Mouse (Mus musculus): Measurements from ENCODE around the gene Mcf2l. TPM values are rescaled to one million over a fixed set of nuclear protein-coding genes. Genes with fewer than 3 reads are reported as not detected.

Mcf2l gene
- polyA plus RNA-seq, 1 experiment from 2014 or later: 16.8 TPM

DNA sequence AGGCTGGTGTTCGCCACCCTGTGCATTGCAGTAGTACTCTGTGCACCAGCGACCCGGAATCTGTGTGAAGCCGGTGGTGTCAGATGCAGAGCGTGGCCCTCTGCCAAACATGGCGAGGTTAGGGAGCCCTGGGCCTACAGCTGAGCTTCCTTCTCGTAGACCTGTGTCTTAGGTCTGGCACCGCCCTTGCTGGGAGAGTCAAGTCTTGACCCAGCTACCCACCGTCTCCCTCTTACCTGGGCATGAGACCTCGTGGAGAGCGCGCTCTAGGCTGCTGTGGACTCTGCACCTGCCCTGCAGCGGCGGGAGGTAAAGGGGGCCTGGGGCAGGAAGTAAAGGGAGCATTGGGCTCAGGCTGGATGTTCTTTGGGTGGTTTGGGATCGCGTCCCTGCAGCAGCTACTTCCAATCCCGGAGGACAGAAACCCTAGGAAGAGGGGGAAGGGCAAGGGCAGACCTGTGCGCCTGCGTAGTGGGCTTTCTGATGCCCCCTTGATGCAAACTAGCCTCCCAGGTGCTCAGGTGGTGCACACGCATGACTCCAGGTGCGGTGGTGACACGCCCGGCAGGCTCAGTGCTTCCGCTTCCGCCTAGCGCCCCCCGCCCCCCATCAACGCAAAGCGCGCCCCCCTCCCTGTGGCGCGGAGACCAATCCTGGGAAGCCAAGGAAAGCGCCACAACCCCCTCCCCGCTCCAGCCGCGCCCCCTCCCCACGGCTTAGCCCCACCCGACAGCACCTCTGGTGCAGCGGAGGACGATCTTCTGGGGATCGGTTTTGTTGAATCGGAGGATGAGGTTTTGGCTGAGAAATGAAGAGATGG lies 41.8 kb downstream of the Mcf2l start:
- peak overlapping the region; percentile 32 for H3K4me3 ChIP-seq (ENCODE audit: low read depth, low read length)
- H3K9me3 ChIP-seq (ENCODE audit: low read length): no peaks in the 10 kb centered on the region
- H3K4me1 ChIP-seq (ENCODE audit: insufficient read depth, low read depth, low read length): no peaks in the 10 kb centered on the region
- H3K4me2 ChIP-seq (replicated peaks; ENCODE audit: low read depth, low read length): peak overlapping the region; percentile 65
- no peak overlapping the region for H3K27ac ChIP-seq (ENCODE audit: low read length)
- peak; percentile 32; the same call in 1 of the 2 replicates for ATAC-seq
- H3K9ac ChIP-seq (replicated peaks; ENCODE audit: low read depth): 0 out of 2 replicates have a peak overlapping the region, but pooled peaks have one; percentile 19
- DNase-seq (ENCODE audit: low spot score): no peak
- no peaks in the 10 kb centered on the region for H3K27me3 ChIP-seq (replicated peaks; ENCODE audit: insufficient read depth, low read length)
- WGBS: 14% methylated on average over 42 of the region's 42 CpGs
- no peaks in the 10 kb centered on the region for H3K36me3 ChIP-seq (ENCODE audit: insufficient read depth, low read length)
- TF ChIP-seq EP300 (IDR thresholded peaks at IDR 0.05) (no peak), CTCF (IDR thresholded peaks at IDR 0.05) (no peak)

DNA sequence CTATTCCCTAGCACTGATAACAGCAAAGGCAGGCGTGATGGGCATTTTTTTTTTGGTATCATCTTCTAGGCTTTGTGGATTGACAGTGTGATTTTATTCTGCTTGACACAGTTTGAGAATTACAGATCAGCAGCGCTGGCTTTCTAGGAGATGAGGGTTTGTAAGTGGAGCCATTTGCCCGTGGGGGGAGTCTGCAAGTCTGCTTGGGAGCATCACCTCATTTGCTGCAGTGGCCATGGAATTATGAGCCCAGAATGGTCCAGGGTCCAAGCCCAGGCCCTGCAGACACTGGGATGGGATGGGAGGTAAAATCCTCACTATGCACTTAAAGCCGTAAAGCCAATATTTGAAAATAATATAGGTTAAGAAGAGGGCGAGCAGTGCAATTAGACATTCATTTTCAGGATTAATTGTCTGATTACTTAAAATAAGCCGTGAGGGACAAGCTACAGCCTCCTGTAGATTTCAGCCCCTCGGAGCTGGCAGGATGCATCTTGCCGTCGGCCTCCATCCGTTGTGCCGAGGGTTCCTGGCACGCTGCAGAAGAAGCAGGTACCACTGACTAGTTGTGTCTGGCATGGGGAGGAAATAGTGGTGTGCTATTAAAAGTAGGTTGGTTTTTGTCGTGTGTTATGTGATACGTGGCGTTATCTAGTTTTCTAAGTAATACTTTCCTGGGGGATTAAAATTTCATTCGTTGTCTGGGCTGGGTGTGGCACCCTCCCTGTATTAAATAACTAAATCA lies 42.7 kb downstream of the Mcf2l start:
- no peaks in the 10 kb centered on the region for H3K9me3 ChIP-seq (ENCODE audit: low read length)
- WGBS: 62% methylated on average over 16 of the region's 16 CpGs
- DNase-seq (ENCODE audit: low spot score) (no peak), ATAC-seq (no peak)
- no peak overlapping the region for H3K4me3 ChIP-seq (ENCODE audit: low read depth, low read length)
- no peaks in the 10 kb centered on the region for H3K27me3 ChIP-seq (replicated peaks; ENCODE audit: insufficient read depth, low read length)
- no peaks in the 10 kb centered on the region for H3K4me1 ChIP-seq (ENCODE audit: insufficient read depth, low read depth, low read length)
- H3K9ac ChIP-seq (replicated peaks; ENCODE audit: low read depth): no peak overlapping the region
- TF ChIP-seq CTCF (IDR thresholded peaks at IDR 0.05): no peak
- TF ChIP-seq EP300 (IDR thresholded peaks at IDR 0.05): no peak
- H3K36me3 ChIP-seq (ENCODE audit: insufficient read depth, low read length): no peaks in the 10 kb centered on the region
- H3K4me2 ChIP-seq (replicated peaks; ENCODE audit: low read depth, low read length): peak overlapping the region; percentile 65; the same call in 1 of the 2 replicates
- H3K27ac ChIP-seq (ENCODE audit: low read length): no peak overlapping the region

DNA sequence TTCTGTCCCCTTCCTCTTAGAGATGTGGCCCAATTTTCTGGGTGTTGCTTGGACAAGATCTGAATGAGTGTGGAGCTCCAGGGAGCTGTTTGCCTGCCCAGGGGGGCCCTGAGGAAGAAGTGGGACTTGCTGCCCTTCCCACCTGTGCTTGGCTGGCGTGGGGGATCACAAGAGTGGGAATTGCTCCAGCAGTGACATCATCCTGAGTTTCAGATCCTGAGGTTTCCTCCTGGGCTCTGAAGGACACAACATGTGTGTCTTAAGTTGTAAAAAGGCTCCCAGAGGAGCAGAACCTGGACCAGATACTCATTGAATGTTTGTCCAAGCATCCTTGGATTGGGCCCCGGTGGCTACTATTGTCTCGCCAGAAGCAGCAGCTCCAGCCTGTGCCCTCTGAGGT lies 43.4 kb downstream of the Mcf2l start:
- no peak for TF ChIP-seq CTCF (IDR thresholded peaks at IDR 0.05)
- no peak for TF ChIP-seq EP300 (IDR thresholded peaks at IDR 0.05)
- DNase-seq (ENCODE audit: low spot score): no peak
- ATAC-seq: no peak
- H3K36me3 ChIP-seq (ENCODE audit: insufficient read depth, low read length): no peaks in the 10 kb centered on the region
- H3K27me3 ChIP-seq (replicated peaks; ENCODE audit: insufficient read depth, low read length): no peaks in the 10 kb centered on the region
- H3K4me2 ChIP-seq (replicated peaks; ENCODE audit: low read depth, low read length): no peak overlapping the region
- no peak overlapping the region for H3K9ac ChIP-seq (replicated peaks; ENCODE audit: low read depth)
- WGBS: 74% methylated on average over 3 of the region's 3 CpGs
- no peaks in the 10 kb centered on the region for H3K9me3 ChIP-seq (ENCODE audit: low read length)
- H3K27ac ChIP-seq (ENCODE audit: low read length): no peak overlapping the region
- no peak overlapping the region for H3K4me3 ChIP-seq (ENCODE audit: low read depth, low read length)
- H3K4me1 ChIP-seq (ENCODE audit: insufficient read depth, low read depth, low read length): no peaks in the 10 kb centered on the region

DNA sequence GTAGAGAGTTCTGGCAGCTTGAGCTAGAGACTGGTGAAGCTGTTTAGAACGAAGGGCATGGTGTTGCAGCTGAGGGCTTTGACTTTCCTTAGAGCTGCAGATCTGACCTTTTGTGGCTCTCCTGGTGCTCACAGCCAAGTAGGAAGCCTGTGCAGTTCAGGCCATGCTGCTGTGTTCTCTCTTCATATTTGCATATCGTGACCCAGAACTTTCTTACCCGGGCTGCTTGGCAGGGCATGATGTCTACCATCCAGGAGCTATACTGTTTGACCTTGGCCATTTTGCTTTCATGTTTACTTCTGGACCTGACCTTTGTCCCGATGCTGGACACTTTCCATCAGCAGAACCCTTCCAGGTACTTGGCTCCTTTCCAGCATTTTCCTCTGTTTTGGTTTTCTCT lies 44.2 kb downstream of the Mcf2l start:
- Histone ChIP-seq H3K9me3 (ENCODE audit: low read length) (no peaks in the 10 kb centered on the region), H3K27ac (ENCODE audit: low read length) (no peak overlapping the region), H3K9ac (replicated peaks; ENCODE audit: low read depth) (no peak overlapping the region), H3K27me3 (replicated peaks; ENCODE audit: insufficient read depth, low read length) (no peaks in the 10 kb centered on the region), H3K4me2 (replicated peaks; ENCODE audit: low read depth, low read length) (no peak overlapping the region), H3K4me3 (ENCODE audit: low read depth, low read length) (no peak overlapping the region), H3K36me3 (ENCODE audit: insufficient read depth, low read length) (no peaks in the 10 kb centered on the region), H3K4me1 (ENCODE audit: insufficient read depth, low read depth, low read length) (no peaks in the 10 kb centered on the region)
- no peak for TF ChIP-seq CTCF (IDR thresholded peaks at IDR 0.05)
- TF ChIP-seq EP300 (IDR thresholded peaks at IDR 0.05): no peak
- 68% methylated on average over 4 of the region's 4 CpGs for whole genome bisulfite sequencing
- no peak for DNase-seq (ENCODE audit: low spot score)
- no peak for ATAC-seq

DNA sequence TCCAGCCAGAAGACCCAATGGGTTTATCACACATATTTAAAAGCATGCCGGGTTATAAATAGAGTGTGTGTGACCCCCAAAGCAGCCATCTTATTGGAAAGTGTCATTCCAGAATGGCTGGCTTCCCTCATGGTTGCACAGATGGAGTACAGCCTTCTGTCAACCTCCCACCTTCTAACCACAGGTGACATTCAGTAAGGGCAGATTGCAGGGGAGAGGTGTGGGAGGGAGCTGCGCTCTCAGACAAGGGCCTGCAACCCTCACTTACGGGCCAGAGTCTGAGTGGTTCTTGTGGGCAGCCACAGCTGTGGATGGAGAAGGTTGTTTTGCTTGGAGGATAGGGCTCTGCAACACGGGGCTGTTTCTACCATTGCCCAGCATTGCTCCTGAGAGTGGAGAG lies 47.0 kb downstream of the Mcf2l start:
- Histone ChIP-seq H3K36me3 (ENCODE audit: insufficient read depth, low read length) (no peaks in the 10 kb centered on the region), H3K27me3 (replicated peaks; ENCODE audit: insufficient read depth, low read length) (no peaks in the 10 kb centered on the region), H3K4me1 (ENCODE audit: insufficient read depth, low read depth, low read length) (peaks cover 5% of the 10 kb centered on the region; the same call in 1 of the 2 replicates), H3K27ac (ENCODE audit: low read length) (no peak overlapping the region), H3K9me3 (ENCODE audit: low read length) (no peaks in the 10 kb centered on the region), H3K9ac (replicated peaks; ENCODE audit: low read depth) (no peak overlapping the region), H3K4me2 (replicated peaks; ENCODE audit: low read depth, low read length) (no peak overlapping the region), H3K4me3 (ENCODE audit: low read depth, low read length) (no peak overlapping the region)
- no peak for ATAC-seq
- TF ChIP-seq EP300 (IDR thresholded peaks at IDR 0.05): no peak
- no peak for TF ChIP-seq CTCF (IDR thresholded peaks at IDR 0.05)
- DNase-seq (ENCODE audit: low spot score): no peak
- 73% methylated on average over 4 of the region's 4 CpGs for whole genome bisulfite sequencing

DNA sequence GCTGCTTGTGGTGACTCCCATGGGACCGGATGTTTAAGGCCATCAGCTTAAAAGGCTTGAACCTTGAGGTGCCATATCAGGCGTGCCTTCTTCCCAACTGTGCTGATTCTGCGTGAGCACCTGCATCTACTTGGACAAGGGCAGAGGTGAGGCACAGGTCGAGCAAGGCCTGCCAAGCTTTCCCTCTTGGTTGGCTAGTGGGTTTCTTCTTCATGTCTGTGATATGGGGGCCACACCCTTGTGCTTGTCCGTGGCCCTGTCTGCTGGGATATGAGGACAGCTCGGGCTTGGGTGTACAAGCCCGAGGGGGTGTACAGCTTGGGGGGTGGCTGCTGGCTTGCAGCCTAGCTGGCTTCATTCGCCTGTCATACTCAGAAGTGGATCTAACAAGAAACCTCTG lies 51.4 kb downstream of the Mcf2l start:
- no peak for DNase-seq (ENCODE audit: low spot score)
- Histone ChIP-seq H3K36me3 (ENCODE audit: insufficient read depth, low read length) (no peaks in the 10 kb centered on the region), H3K27me3 (replicated peaks; ENCODE audit: insufficient read depth, low read length) (no peaks in the 10 kb centered on the region), H3K4me3 (ENCODE audit: low read depth, low read length) (no peak overlapping the region), H3K27ac (ENCODE audit: low read length) (peak overlapping the region; percentile 47; the same call in 1 of the 2 replicates), H3K9ac (replicated peaks; ENCODE audit: low read depth) (no peak overlapping the region), H3K4me2 (replicated peaks; ENCODE audit: low read depth, low read length) (no peak overlapping the region), H3K4me1 (ENCODE audit: insufficient read depth, low read depth, low read length) (peaks cover 6% of the 10 kb centered on the region; the same call in 1 of the 2 replicates), H3K9me3 (ENCODE audit: low read length) (no peaks in the 10 kb centered on the region)
- no peak for ATAC-seq
- WGBS: 73% methylated on average over 8 of the region's 8 CpGs
- TF ChIP-seq CTCF (IDR thresholded peaks at IDR 0.05) (no peak), EP300 (IDR thresholded peaks at IDR 0.05) (no peak)

Measured in lung, postnatal 0 days (tissue).